In genomic region chr6:120665415-120665815, GRCm38 (mm10) we compare ENCODE assay signal across 8 mouse cellular contexts. TPM values are rescaled to one million over a fixed set of nuclear protein-coding genes. Genes with fewer than 3 reads are reported as not detected.
DNase-seq lines count a peak whose midpoint lies in the region; ATAC-seq and TF ChIP-seq lines count a peak whose summit lies in the region.

No protein-coding gene starts in this region.

- 0 out of 2 replicates have a peak, but pooled peaks have one; percentile 12 for TF ChIP-seq POLR2A in heart, adult 2 months (IDR thresholded peaks at IDR 0.05; ENCODE audit: insufficient read depth, low read depth, low read length)

- H3K9me3 ChIP-seq in embryonic facial prominence, embryonic 11.5 days (replicated peaks; ENCODE audit: control insufficient read depth, low read length) = no peaks in the 10 kb centered on the region
- no peaks in the 10 kb centered on the region for H3K9me3 ChIP-seq in midbrain, postnatal 0 days (ENCODE audit: low read length)
- H3K9me3 ChIP-seq in stomach, embryonic 15.5 days = no peaks in the 10 kb centered on the region

- TF ChIP-seq EP300 in heart, adult 2 months (IDR thresholded peaks at IDR 0.05; ENCODE audit: insufficient read depth, low read depth, low read length) = 0 out of 2 replicates have a peak, but pooled peaks have one; percentile 50

- peak; percentile 23 for DNase-seq in CD4-positive, CD25-positive, alpha-beta regulatory T cell, adult 2 months (ENCODE audit: low read depth, low spot score)
- peak; percentile 83 for DNase-seq in embryonic facial prominence, embryonic 11.5 days (ENCODE audit: low spot score)
- peak; percentile 80 to 83 for DNase-seq in heart, adult 2 months
- peak; percentile 72 for DNase-seq in kidney, adult 18-20 months
- DNase-seq in liver = peak; percentile 79
- peak; percentile 73 for DNase-seq in midbrain, postnatal 0 days (ENCODE audit: low spot score)

- peak overlapping the region; percentile 87 for H3K4me3 ChIP-seq in embryonic facial prominence, embryonic 11.5 days (ENCODE audit: low read depth, low read length)
- peak overlapping the region; percentile 54 for H3K4me3 ChIP-seq in heart, adult 2 months
- peak overlapping the region; percentile 87 for H3K4me3 ChIP-seq in midbrain, postnatal 0 days (ENCODE audit: low read depth, low read length)
- peak overlapping the region; percentile 72 for H3K4me3 ChIP-seq in stomach, embryonic 15.5 days (replicated peaks)

- no peaks in the 10 kb centered on the region for H3K27me3 ChIP-seq in embryonic facial prominence, embryonic 11.5 days (ENCODE audit: control insufficient read depth, insufficient read depth, low read length)
- no peaks in the 10 kb centered on the region for H3K27me3 ChIP-seq in heart, adult 2 months (ENCODE audit: control insufficient read depth, insufficient read depth, low read length)
- no peaks in the 10 kb centered on the region for H3K27me3 ChIP-seq in midbrain, postnatal 0 days (ENCODE audit: insufficient read depth, low read length)
- H3K27me3 ChIP-seq in stomach, embryonic 15.5 days (replicated peaks) = no peaks in the 10 kb centered on the region

- no peaks in the 10 kb centered on the region for H3K79me2 ChIP-seq in heart, adult 2 months (replicated peaks; ENCODE audit: control insufficient read depth, insufficient read depth, low read length)

- no peak for TF ChIP-seq CTCF in heart, adult 2 months (IDR thresholded peaks at IDR 0.05)
- TF ChIP-seq CTCF in midbrain, postnatal 0 days (IDR thresholded peaks at IDR 0.05) = no peak

- peak overlapping the region; percentile 99 for H3K27ac ChIP-seq in embryonic facial prominence, embryonic 11.5 days (replicated peaks; ENCODE audit: low read depth, low read length)
- peak overlapping the region; percentile 84 for H3K27ac ChIP-seq in heart, adult 2 months
- peak overlapping the region; percentile 68; the same call in 1 of the 2 replicates for H3K27ac ChIP-seq in midbrain, postnatal 0 days (ENCODE audit: low read depth, low read length)
- H3K27ac ChIP-seq in stomach, embryonic 15.5 days = peak overlapping the region; percentile 88

- H3K4me2 ChIP-seq in embryonic facial prominence, embryonic 11.5 days (ENCODE audit: low read depth, low read length) = peak overlapping the region; percentile 70
- peak overlapping the region; percentile 74 for H3K4me2 ChIP-seq in midbrain, postnatal 0 days (ENCODE audit: low read depth, low read length, poor library complexity, severe bottlenecking)
- peak overlapping the region; percentile 93 for H3K4me2 ChIP-seq in stomach, embryonic 15.5 days

- H3K36me3 ChIP-seq in embryonic facial prominence, embryonic 11.5 days (replicated peaks; ENCODE audit: control insufficient read depth, insufficient read depth, low read depth, low read length) = no peaks in the 10 kb centered on the region
- H3K36me3 ChIP-seq in heart, adult 2 months (ENCODE audit: control insufficient read depth, insufficient read depth, low read length) = peaks cover 2% of the 10 kb centered on the region
- no peaks in the 10 kb centered on the region for H3K36me3 ChIP-seq in midbrain, postnatal 0 days (ENCODE audit: insufficient read depth, low read length)
- no peaks in the 10 kb centered on the region for H3K36me3 ChIP-seq in stomach, embryonic 15.5 days

- no peak for ATAC-seq in CD4-positive, CD25-positive, alpha-beta regulatory T cell, adult 4 months
- peak; percentile 79 for ATAC-seq in embryonic facial prominence, embryonic 11.5 days (replicated peaks; ENCODE audit: insufficient number of reproducible peaks, low FRiP score, low TSS enrichment, low read depth)
- peak; percentile 75 for ATAC-seq in midbrain, postnatal 0 days (ENCODE audit: low FRiP score)
- ATAC-seq in stomach, embryonic 15.5 days (ENCODE audit: insufficient read depth, low FRiP score, low read depth) = peak; percentile 71

- WGBS in embryonic facial prominence, embryonic 11.5 days = under 1% methylated on average over 21 of the region's 21 CpGs
- WGBS in heart, adult 2 months = under 1% methylated on average over 21 of the region's 21 CpGs
- 0% methylated on average over 20 of the region's 21 CpGs for WGBS in midbrain, postnatal 0 days
- under 1% methylated on average over 21 of the region's 21 CpGs for WGBS in stomach, embryonic 15.5 days

- H3K4me1 ChIP-seq in embryonic facial prominence, embryonic 11.5 days (ENCODE audit: control insufficient read depth, insufficient read depth, low read length) = no peaks in the 10 kb centered on the region
- peaks cover 3% of the 10 kb centered on the region; the same call in 1 of the 2 replicates for H3K4me1 ChIP-seq in heart, adult 2 months (ENCODE audit: control insufficient read depth, insufficient read depth, low read length)
- no peaks in the 10 kb centered on the region for H3K4me1 ChIP-seq in midbrain, postnatal 0 days (ENCODE audit: insufficient read depth, low read length)
- no peaks in the 10 kb centered on the region for H3K4me1 ChIP-seq in stomach, embryonic 15.5 days

- peak overlapping the region; percentile 91 for H3K9ac ChIP-seq in embryonic facial prominence, embryonic 11.5 days (replicated peaks; ENCODE audit: low read length)
- H3K9ac ChIP-seq in heart, adult 2 months (ENCODE audit: low read depth, low read length) = peak overlapping the region; percentile 61
- H3K9ac ChIP-seq in midbrain, postnatal 0 days (replicated peaks; ENCODE audit: low read length, poor library complexity, severe bottlenecking) = peak overlapping the region; percentile 72
- no peak overlapping the region for H3K9ac ChIP-seq in stomach, embryonic 15.5 days

- intact Hi-C loops in heart, adult 2 months (cut with DNase I) = loop anchor here (1.0 to 5.0 kb wide), 5 partner anchors 17 to 126 kb away; no protein-coding TSS in a partner anchor

RNA-seq across cellular contexts. Expression of gene Cecr2, which starts 0.8 kb away (rescaled TPM):
- polyA plus RNA-seq in CD4-positive, CD25-positive, alpha-beta regulatory T cell, adult 4 months (2017; shearing (Covaris generic)) = under 1 TPM; 0.29 to 0.51 TPM
- polyA plus RNA-seq in embryonic facial prominence, embryonic 11.5 days (2014; fragmentation: Nextera tagmentation; extraction: Ambion mirVana) = 7.2 and 8.2 TPM in 2 replicates
- total RNA-seq in heart, adult 2 months (2021) = 10 to 100 TPM; 12.9 to 17.4 TPM
- polyA plus RNA-seq in heart, adult 2 months (2012; rRNA removed) = 7.0 and 9.5 TPM in 2 replicates
- 6.0 and 11.1 TPM in 2 replicates for total RNA-seq in midbrain, postnatal 0 days (2014; rRNA removed)
- polyA plus RNA-seq in midbrain, postnatal 0 days (2015; fragmentation: Nextera tagmentation; extraction: Ambion mirVana) = 0.43 and 1.1 TPM in 2 replicates
- 1.5 and 1.9 TPM in 2 replicates for polyA plus RNA-seq in stomach, embryonic 15.5 days (2015; fragmentation: Nextera tagmentation; extraction: Ambion mirVana)

Comparison
In these comparisons a context has a peak if more than half of its experiments do, and no peak if none do; other contexts are left out.
1. DNase-seq: peak in every context shown above with its lines; median percentile 83 in embryonic facial prominence, embryonic 11.5 days; 82 in heart, adult 2 months; 79 in liver; 73 in midbrain, postnatal 0 days; 72 in kidney, adult 18-20 months; 23 in CD4-positive, CD25-positive, alpha-beta regulatory T cell, adult 2 months.